Mouse (Mus musculus) neural tube, embryonic 12.5 days (tissue): ENCODE results near the gene Nmrk2. TPM values are rescaled to one million over a fixed set of nuclear protein-coding genes. Genes with fewer than 3 reads are reported as not detected.

Experiments
- polyA plus RNA-seq: library from polyadenylated mRNA; unstranded; fragments of >200 nt; fragmentation: Nextera tagmentation; extraction: Ambion mirVana; gene quantifications from 2 replicates; pipeline ENCODE4 v1.2.1, GENCODE M21; 2016

Gene Nmrk2
- polyA plus RNA-seq, 1 experiment from 2014 or later, result not detected

Other genes starting within 250 kb of the Nmrk2 start
- gene Gng7, start 187.1 kb downstream of the Nmrk2 start, polyA plus RNA-seq, result 11.2 and 14.0 TPM in 2 replicates
- 16.6 and 16.8 TPM in 2 replicates for gene Diras1, start 176.4 kb downstream of the Nmrk2 start, polyA plus RNA-seq
- 33.9 and 40.2 TPM in 2 replicates for gene Slc39a3, start 164.6 kb downstream of the Nmrk2 start, polyA plus RNA-seq
- gene Sgta, start 141.9 kb downstream of the Nmrk2 start, polyA plus RNA-seq, result 272 and 275 TPM in 2 replicates
- 60.2 and 63.3 TPM in 2 replicates for gene Thop1, start 132.0 kb downstream of the Nmrk2 start, polyA plus RNA-seq
- gene Creb3l3, start 103.2 kb downstream of the Nmrk2 start, polyA plus RNA-seq, result 0.08 and 0.51 TPM in 2 replicates
- gene Map2k2, start 96.1 kb downstream of the Nmrk2 start, polyA plus RNA-seq, result 230 and 232 TPM in 2 replicates
- gene Zbtb7a, start 66.8 kb downstream of the Nmrk2 start, polyA plus RNA-seq, result 15.6 and 17.5 TPM in 2 replicates
- gene Pias4, start 34.1 kb downstream of the Nmrk2 start, polyA plus RNA-seq, result 67.6 and 70.6 TPM in 2 replicates
- gene Eef2, start 25.4 kb downstream of the Nmrk2 start, polyA plus RNA-seq, result 515 and 520 TPM in 2 replicates
- gene Dapk3, start 19.0 kb downstream of the Nmrk2 start, polyA plus RNA-seq, result 87.7 and 88.4 TPM in 2 replicates
- gene 4930442H23Rik, start 18.2 kb downstream of the Nmrk2 start, polyA plus RNA-seq, result not detected in 2 replicates
- gene Atcay, start 28.8 kb upstream of the Nmrk2 start, polyA plus RNA-seq, result 34.0 and 43.6 TPM in 2 replicates
- gene Zfr2, start 31.1 kb upstream of the Nmrk2 start, polyA plus RNA-seq, result 16.0 and 18.2 TPM in 2 replicates
- gene Matk, start 50.9 kb upstream of the Nmrk2 start, polyA plus RNA-seq, result 5.1 and 6.2 TPM in 2 replicates
- gene Mrpl54, start 64.9 kb upstream of the Nmrk2 start, polyA plus RNA-seq, result 157 and 176 TPM in 2 replicates
- 35.9 and 36.4 TPM in 2 replicates for gene Apba3, start 64.9 kb upstream of the Nmrk2 start, polyA plus RNA-seq
- gene Tjp3, start 89.5 kb upstream of the Nmrk2 start, polyA plus RNA-seq, result 3.9 and 4.6 TPM in 2 replicates
- gene Pip5k1c, start 90.9 kb upstream of the Nmrk2 start, polyA plus RNA-seq, result 89.7 and 99.3 TPM in 2 replicates
- gene Cactin, start 119.1 kb upstream of the Nmrk2 start, polyA plus RNA-seq, result 54.1 and 54.9 TPM in 2 replicates
- 3.8 and 4.7 TPM in 2 replicates for gene Tbxa2r, start 126.7 kb upstream of the Nmrk2 start, polyA plus RNA-seq
- not detected in 2 replicates for gene Gipc3, start 141.2 kb upstream of the Nmrk2 start, polyA plus RNA-seq
- gene Hmg20b, start 148.4 kb upstream of the Nmrk2 start, polyA plus RNA-seq, result 95.6 TPM in 2 replicates
- gene Mfsd12, start 155.4 kb upstream of the Nmrk2 start, polyA plus RNA-seq, result 16.0 and 16.8 TPM in 2 replicates
- gene 4930404N11Rik, start 163.8 kb upstream of the Nmrk2 start, polyA plus RNA-seq, result 0.80 and 1.1 TPM in 2 replicates
- 136 and 138 TPM in 2 replicates for gene Fzr1, start 176.5 kb upstream of the Nmrk2 start, polyA plus RNA-seq
- gene Dohh, start 182.4 kb upstream of the Nmrk2 start, polyA plus RNA-seq, result 75.6 and 77.9 TPM in 2 replicates
- gene Gm48551, start 182.4 kb upstream of the Nmrk2 start, polyA plus RNA-seq, result 5.0 and 5.3 TPM in 2 replicates
- gene Gm48552, start 187.0 kb upstream of the Nmrk2 start, polyA plus RNA-seq, result 2.3 and 2.5 TPM in 2 replicates
- gene Smim24, start 191.0 kb upstream of the Nmrk2 start, polyA plus RNA-seq, result 2.1 and 2.7 TPM in 2 replicates